Mouse (Mus musculus): ENCODE results near the gene Ccl9. TPM values are rescaled to one million over a fixed set of nuclear protein-coding genes. Genes with fewer than 3 reads are reported as not detected.

The Ccl9 gene
- polyA plus RNA-seq, 1 experiment from 2014 or later: 1.2 TPM

DNA sequence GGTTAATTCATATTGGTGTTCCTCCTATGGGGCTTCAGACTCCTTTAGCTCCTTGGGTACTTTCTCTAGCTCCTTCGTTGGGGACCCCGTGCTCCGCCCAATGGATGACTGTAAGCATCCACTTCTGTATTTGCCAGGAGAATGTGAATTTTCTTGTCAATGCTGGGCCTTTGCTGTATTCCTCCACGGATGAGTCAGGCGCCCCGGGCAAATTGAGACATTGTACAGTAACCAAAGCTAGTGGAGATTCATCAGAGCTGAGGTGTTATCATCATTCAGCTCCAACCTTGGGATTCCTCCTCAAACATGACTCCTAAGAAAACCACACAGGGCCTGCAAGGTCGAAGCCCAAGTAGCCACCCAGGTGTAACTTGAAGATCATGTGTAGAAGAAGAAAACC, 19.4 kb upstream of the Ccl9 start:
- no peak overlapping the region for H3K4me3 ChIP-seq (replicated peaks)
- 89% methylated on average over 7 of the region's 7 CpGs for whole genome bisulfite sequencing
- no peak overlapping the region for H3K9ac ChIP-seq (replicated peaks)
- H3K4me1 ChIP-seq (replicated peaks): no peaks in the 10 kb centered on the region
- H3K9me3 ChIP-seq: no peaks in the 10 kb centered on the region
- H3K4me2 ChIP-seq (replicated peaks): no peak overlapping the region
- H3K36me3 ChIP-seq: no peaks in the 10 kb centered on the region
- no peaks in the 10 kb centered on the region for H3K27me3 ChIP-seq
- no peak for ATAC-seq
- H3K27ac ChIP-seq: no peak overlapping the region

GRCm38 (mm10) chr11:83595669-83596455, 17.4 kb upstream of the Ccl9 start:
- Histone ChIP-seq H3K4me2 (replicated peaks) (no peak overlapping the region), H3K4me1 (replicated peaks) (no peaks in the 10 kb centered on the region), H3K4me3 (replicated peaks) (no peak overlapping the region), H3K9me3 (no peaks in the 10 kb centered on the region), H3K27me3 (no peaks in the 10 kb centered on the region), H3K27ac (no peak overlapping the region), H3K36me3 (no peaks in the 10 kb centered on the region), H3K9ac (replicated peaks) (no peak overlapping the region)
- ATAC-seq: no peak
- 85% methylated on average over 7 of the region's 7 CpGs for WGBS

- Histone ChIP-seq H3K9ac (replicated peaks) (no peak overlapping the region), H3K36me3 (no peaks in the 10 kb centered on the region), H3K27ac (no peak overlapping the region), H3K4me2 (replicated peaks) (no peak overlapping the region), H3K4me1 (replicated peaks) (no peaks in the 10 kb centered on the region), H3K27me3 (no peaks in the 10 kb centered on the region), H3K9me3 (no peaks in the 10 kb centered on the region), H3K4me3 (replicated peaks) (no peak overlapping the region)
- ATAC-seq: no peak
- 93% methylated on average over 5 of the region's 5 CpGs for WGBS
Measured at GRCm38 (mm10) chr11:83593453-83593852, 15.0 kb upstream of the Ccl9 start.

GRCm38 (mm10) chr11:83592853-83593252, 14.4 kb upstream of the Ccl9 start, which contains the start of gene Ccl6:
Gene Ccl6 (minus strand): TSS chr11:83593087.
- H3K9ac ChIP-seq (replicated peaks): no peak within 1 kb of the TSS
- no peak within 1 kb of the TSS for H3K4me3 ChIP-seq (replicated peaks)
- H3K4me2 ChIP-seq (replicated peaks): no peak within 1 kb of the TSS
- H3K9me3 ChIP-seq: no peaks in the 10 kb centered on the region
- ATAC-seq: no peak
- H3K36me3 ChIP-seq: no peaks in the 10 kb centered on the region
- H3K27me3 ChIP-seq: no peaks in the 10 kb centered on the region
- no peaks in the 10 kb centered on the region for H3K4me1 ChIP-seq (replicated peaks)
- H3K27ac ChIP-seq: no peak within 1 kb of the TSS
- 72% methylated on average over 2 of the region's 2 CpGs for WGBS

DNA sequence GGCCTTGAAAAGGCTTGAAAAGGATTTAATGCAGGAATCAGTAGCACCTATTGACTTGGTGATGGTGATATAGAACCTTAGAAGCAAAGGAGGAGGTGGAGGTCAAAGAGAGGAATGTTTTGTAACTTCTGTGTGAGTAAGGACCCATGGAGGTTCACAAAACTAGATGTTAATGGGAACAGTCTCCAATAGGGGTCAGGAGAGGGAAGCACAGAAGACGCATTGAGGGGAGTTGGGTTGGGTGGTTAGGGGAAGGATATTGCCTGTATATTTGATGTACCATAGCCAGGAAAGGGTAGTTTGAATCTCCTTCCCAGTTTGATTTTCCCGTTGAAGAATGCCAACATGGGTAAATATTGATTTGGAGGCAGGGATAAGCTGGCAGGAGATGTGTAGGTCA, 5.8 kb upstream of the Ccl9 start:
- no peaks in the 10 kb centered on the region for H3K27me3 ChIP-seq
- H3K9ac ChIP-seq (replicated peaks): no peak overlapping the region
- ATAC-seq: no peak
- H3K9me3 ChIP-seq: no peaks in the 10 kb centered on the region
- no peaks in the 10 kb centered on the region for H3K36me3 ChIP-seq
- H3K4me1 ChIP-seq (replicated peaks): no peaks in the 10 kb centered on the region
- no peak overlapping the region for H3K27ac ChIP-seq
- H3K4me2 ChIP-seq (replicated peaks): no peak overlapping the region
- H3K4me3 ChIP-seq (replicated peaks): no peak overlapping the region
- WGBS: 86% methylated on average over 2 of the region's 2 CpGs

DNA sequence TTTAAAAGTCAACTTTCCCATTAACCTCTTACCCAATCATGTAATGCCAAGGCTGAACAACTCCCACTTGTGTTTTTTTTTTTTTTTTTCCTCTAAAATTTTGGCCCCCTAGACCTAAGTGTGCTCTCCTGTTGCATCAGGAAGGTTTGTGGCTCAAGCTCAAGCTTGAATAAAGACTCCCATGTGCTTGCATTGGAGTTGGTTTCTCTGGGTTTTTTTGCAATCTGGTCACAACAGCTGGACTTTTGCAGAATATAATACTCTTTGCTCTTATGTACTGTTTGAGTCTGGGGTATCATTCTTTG, 5.0 kb upstream of the Ccl9 start:
- Histone ChIP-seq H3K36me3 (no peaks in the 10 kb centered on the region), H3K9ac (replicated peaks) (no peak overlapping the region), H3K4me1 (replicated peaks) (no peaks in the 10 kb centered on the region), H3K9me3 (no peaks in the 10 kb centered on the region), H3K27ac (no peak overlapping the region), H3K4me2 (replicated peaks) (no peak overlapping the region), H3K4me3 (replicated peaks) (no peak overlapping the region), H3K27me3 (no peaks in the 10 kb centered on the region)
- no peak for ATAC-seq

DNA sequence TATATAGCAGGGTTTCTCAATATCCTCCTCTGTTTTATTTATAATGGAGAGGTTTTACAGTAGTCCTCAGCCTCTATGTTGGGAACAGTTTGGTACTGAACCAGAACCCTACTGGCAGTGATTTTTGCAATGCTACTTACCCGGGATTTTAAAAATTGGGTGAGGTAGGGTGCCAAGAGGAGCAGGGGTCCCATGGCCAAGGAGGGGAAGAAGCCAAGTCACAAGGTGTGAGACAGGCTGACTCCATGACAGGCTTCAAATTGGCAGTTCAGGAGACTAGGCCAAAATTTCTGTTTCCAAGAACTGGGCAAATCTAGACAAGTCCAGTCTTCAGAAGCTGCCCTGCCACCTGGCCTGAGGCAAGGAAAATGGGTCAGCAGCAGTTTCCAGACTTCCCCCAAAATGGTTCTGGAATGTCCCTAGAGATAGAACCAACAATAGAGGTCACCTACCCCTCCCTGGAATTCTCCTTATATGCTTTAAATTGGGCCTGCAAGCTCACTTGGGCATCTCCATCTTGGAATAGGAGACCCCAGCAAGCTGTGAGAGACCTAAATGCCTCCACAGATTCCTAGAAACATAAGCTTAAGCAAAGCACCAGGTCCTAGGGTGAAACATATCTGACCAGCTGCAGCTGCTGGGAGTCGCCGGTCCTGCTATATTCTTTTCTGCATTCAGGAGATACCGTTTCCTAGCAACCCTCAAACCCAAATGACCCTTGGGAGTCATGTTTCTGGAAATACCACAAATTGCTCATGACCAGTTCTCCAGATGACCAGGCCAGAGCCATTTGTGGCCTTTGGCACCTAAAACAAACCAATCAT, 4.4 kb upstream of the Ccl9 start:
- Histone ChIP-seq H3K4me1 (replicated peaks) (no peaks in the 10 kb centered on the region), H3K9me3 (no peaks in the 10 kb centered on the region), H3K27ac (no peak overlapping the region), H3K36me3 (no peaks in the 10 kb centered on the region), H3K4me3 (replicated peaks) (no peak overlapping the region), H3K4me2 (replicated peaks) (no peak overlapping the region), H3K9ac (replicated peaks) (no peak overlapping the region), H3K27me3 (no peaks in the 10 kb centered on the region)
- ATAC-seq: no peak
- 71% methylated on average over 4 of the region's 4 CpGs for WGBS

DNA sequence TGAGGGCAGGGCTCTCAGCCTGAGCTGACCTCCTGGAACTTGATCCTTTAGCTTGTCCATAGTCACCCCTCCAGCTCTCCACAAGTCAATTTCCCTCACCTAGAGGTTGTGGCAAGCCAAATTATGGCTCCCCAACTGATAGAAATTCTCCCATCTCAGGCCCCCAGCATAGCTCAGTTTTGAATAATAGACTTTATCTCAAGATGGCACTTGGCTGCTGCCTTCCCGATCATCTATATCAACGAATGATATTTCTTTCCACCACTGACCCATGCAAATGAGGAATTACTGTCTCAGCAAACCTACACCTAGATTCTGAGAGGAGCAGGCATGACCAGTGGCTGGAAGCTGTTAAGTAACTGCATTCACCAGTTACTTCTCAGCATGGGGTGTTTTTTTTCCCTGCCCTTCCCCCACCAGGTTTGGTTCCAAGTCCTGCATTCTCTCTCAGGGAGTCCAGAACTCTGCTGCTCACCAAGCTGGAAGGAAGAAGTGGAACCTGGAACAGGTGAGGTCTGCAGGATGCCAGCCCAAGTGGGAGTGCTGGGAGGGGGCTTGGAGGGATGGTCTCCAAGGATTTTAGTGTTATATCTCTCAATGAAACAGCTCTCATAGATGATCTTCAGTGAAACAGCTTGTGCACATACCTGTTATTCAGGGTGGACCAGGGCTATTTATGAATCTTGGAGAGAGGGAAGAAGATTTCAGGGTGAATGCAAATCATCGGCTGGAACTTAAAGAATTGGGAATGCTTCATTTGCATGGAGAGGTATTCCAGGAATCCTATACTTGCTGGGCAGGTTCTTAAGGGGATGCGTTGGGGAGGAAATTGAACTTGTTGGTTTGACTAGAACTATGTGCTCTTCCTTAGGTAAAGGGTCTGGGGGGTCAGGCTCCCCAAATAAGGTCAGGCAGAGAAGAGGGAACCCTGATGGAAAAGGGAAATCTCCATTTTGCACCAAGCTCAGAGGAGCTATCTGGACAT, 3.5 kb upstream of the Ccl9 start:
- Histone ChIP-seq H3K36me3 (no peaks in the 10 kb centered on the region), H3K27me3 (no peaks in the 10 kb centered on the region), H3K4me1 (replicated peaks) (no peaks in the 10 kb centered on the region), H3K4me3 (replicated peaks) (no peak overlapping the region), H3K9ac (replicated peaks) (no peak overlapping the region), H3K4me2 (replicated peaks) (no peak overlapping the region), H3K9me3 (no peaks in the 10 kb centered on the region), H3K27ac (no peak overlapping the region)
- WGBS: 80% methylated on average over 4 of the region's 4 CpGs
- ATAC-seq: no peak

DNA sequence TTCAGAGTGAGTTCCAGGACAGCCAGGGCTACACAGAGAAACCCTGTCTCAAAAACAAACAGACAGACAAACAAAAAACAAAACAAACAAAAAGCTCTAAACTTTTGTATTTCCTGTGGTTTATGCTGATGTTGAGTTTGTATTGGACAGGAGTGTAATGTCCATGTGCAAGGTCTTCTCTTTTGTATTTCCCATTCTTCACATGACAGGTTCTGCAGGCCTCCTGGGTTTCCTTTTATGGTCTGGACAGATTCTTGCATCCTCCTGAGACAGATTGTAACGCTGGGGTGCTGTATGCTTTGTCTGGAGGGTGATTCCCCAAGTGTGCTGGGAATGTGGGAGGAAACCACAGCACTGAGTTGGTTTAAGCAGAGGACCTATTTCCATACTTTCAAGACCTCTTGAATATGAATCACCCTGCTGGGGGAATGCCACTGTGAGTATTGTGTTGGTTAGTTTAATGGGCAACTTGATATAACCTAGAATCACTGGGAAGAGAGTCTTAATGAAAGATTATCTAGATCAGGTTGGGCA, 2.3 kb upstream of the Ccl9 start:
- no peak overlapping the region for H3K9ac ChIP-seq (replicated peaks)
- H3K27ac ChIP-seq: no peak overlapping the region
- no peaks in the 10 kb centered on the region for H3K27me3 ChIP-seq
- 66% methylated on average over 1 of the region's 1 CpGs for WGBS
- H3K4me1 ChIP-seq (replicated peaks): no peaks in the 10 kb centered on the region
- no peak for ATAC-seq
- H3K4me3 ChIP-seq (replicated peaks): no peak overlapping the region
- H3K4me2 ChIP-seq (replicated peaks): no peak overlapping the region
- H3K9me3 ChIP-seq: no peaks in the 10 kb centered on the region
- H3K36me3 ChIP-seq: no peaks in the 10 kb centered on the region

GRCm38 (mm10) chr11:83578999-83579398, 563 bp upstream of the Ccl9 start:
- Histone ChIP-seq H3K9ac (replicated peaks) (no peak overlapping the region), H3K9me3 (no peaks in the 10 kb centered on the region), H3K27ac (no peak overlapping the region), H3K36me3 (no peaks in the 10 kb centered on the region), H3K27me3 (no peaks in the 10 kb centered on the region), H3K4me3 (replicated peaks) (no peak overlapping the region), H3K4me2 (replicated peaks) (no peak overlapping the region), H3K4me1 (replicated peaks) (no peaks in the 10 kb centered on the region)
- ATAC-seq: no peak
- WGBS: 83% methylated on average over 3 of the region's 3 CpGs

- no peaks in the 10 kb centered on the region for H3K27me3 ChIP-seq
- no peak overlapping the region for H3K4me3 ChIP-seq (replicated peaks)
- no peaks in the 10 kb centered on the region for H3K36me3 ChIP-seq
- H3K27ac ChIP-seq: no peak overlapping the region
- H3K9ac ChIP-seq (replicated peaks): no peak overlapping the region
- ATAC-seq: no peak
- no peaks in the 10 kb centered on the region for H3K9me3 ChIP-seq
- 90% methylated on average over 4 of the region's 4 CpGs for WGBS
- H3K4me2 ChIP-seq (replicated peaks): no peak overlapping the region
- H3K4me1 ChIP-seq (replicated peaks): no peaks in the 10 kb centered on the region
Measured at GRCm38 (mm10) chr11:83576927-83577555, 1.4 kb downstream of the Ccl9 start.

Measured in midbrain, embryonic 13.5 days (tissue).